Mouse (Mus musculus): ENCODE results near the gene Apbb2. TPM values are rescaled to one million over a fixed set of nuclear protein-coding genes. Genes with fewer than 3 reads are reported as not detected.

Apbb2 gene
- total RNA-seq (2021) = 10 to 100 TPM; 53.4 to 57.1 TPM

DNA sequence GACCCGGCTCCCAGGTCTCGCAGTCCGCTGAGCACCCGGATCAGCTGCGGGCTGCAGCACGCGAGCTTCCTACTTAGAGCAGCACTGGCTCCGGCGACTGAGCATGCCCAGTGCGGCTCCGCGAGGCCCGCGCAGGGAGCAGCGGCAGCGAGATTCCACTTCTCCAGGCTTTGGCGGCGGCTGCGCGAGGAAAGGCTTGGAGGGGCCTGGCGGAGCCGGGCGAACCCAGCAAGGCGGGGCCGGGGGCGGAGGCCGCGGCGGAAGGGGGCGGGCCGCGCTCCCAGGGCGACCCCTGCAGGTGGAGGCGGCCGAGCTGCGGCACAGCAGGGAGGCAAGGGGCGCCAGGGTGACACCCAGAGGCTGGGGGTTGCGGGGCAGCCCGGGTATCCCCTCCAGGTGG lies at the start of gene Apbb2:
Gene Apbb2, minus strand, starts transcription at position 188 of the 400 bp plus-strand sequence.
- peak; percentile 87 to 90 for DNase-seq (ENCODE audit: extremely low spot score in 1 of 2, low spot score in 1 of 2)

- DNase-seq (ENCODE audit: extremely low spot score in 1 of 2, low spot score in 1 of 2) = no peak
Observed at GRCm38 (mm10) chr5:66654220-66654619, 35.6 kb upstream of the Apbb2 start.

GRCm38 (mm10) chr5:66647504-66647903 lies 28.9 kb upstream of the Apbb2 start:
- DNase-seq (ENCODE audit: extremely low spot score in 1 of 2, low spot score in 1 of 2) = no peak

DNA sequence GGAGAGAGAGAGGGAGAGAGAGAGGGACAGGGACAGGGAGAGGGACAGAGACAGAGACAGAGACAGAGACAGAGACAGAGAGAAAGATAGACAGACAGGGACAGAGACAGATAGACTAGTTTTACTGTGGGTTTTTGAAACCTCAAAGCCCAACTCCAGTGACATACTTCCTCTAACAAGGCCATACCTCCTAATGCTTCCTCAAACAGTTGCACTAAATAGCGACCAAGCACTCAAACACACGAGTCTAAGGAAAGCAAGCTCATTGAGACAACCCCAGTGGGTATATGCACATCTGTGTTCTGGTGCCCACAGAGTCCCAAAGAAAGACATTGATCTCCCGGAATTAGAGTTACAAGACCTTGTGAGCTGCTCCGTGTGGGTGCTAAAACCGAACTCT lies 24.7 kb upstream of the Apbb2 start:
- no peak for DNase-seq (ENCODE audit: extremely low spot score in 1 of 2, low spot score in 1 of 2)

- no peak for DNase-seq (ENCODE audit: extremely low spot score in 1 of 2, low spot score in 1 of 2)
Observed at GRCm38 (mm10) chr5:66642156-66642555, 23.6 kb upstream of the Apbb2 start.

DNA sequence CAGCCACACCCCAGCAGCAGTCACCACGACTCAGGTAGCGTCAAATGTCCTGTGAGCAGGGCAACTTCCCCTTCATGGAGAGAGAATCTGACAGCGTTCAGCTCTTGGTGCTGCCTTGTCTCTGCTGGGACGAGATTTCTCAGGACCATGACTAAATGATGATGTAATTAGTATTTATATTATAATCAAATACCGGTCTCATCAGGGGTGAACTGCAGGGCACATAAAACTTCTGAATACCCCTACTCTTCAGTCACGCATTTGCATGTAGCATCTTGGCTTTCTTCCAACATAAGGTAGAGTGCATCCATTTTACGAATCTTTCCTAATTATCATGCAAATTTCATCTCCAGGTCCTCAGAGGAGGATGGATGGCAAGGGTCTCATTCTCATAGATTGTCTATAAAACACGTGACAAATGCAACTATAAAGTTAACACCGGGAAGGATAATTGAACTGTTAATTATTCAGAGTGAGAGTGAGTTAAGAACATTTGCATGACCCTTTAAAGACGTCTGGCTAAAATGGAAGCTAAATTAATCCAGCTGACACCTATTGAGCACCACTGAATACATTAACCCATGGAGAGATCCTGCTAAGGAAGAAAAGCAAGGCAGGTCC lies 17.0 kb upstream of the Apbb2 start:
- no peak for DNase-seq (ENCODE audit: extremely low spot score in 1 of 2, low spot score in 1 of 2)

DNA sequence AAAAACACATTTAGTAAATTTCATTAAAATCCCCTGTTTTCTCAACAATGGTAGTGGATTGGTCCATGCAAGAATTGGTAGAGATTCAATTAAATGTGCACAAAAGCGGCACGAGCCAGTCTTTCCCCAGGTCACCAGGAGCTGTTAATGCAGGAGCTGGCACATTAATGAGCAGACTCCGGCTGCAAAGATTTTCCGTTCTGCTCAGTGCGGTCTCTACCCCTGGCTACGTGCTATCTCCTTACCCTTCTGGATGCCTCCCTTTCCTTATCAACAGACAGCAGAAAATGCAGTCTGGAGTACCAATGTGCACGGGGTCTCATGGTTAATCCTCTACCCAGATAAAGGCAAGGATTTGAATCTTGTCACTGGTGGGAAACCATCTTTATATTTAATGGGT lies 9.2 kb upstream of the Apbb2 start:
- DNase-seq (ENCODE audit: extremely low spot score in 1 of 2, low spot score in 1 of 2) = no peak

- peak; percentile 70 to 73 for DNase-seq (ENCODE audit: extremely low spot score in 1 of 2, low spot score in 1 of 2)
Observed at GRCm38 (mm10) chr5:66620191-66620625, 1.6 kb upstream of the Apbb2 start.

- DNase-seq (ENCODE audit: extremely low spot score in 1 of 2, low spot score in 1 of 2) = no peak
Observed at GRCm38 (mm10) chr5:66619675-66620074, 1.1 kb upstream of the Apbb2 start.

DNA sequence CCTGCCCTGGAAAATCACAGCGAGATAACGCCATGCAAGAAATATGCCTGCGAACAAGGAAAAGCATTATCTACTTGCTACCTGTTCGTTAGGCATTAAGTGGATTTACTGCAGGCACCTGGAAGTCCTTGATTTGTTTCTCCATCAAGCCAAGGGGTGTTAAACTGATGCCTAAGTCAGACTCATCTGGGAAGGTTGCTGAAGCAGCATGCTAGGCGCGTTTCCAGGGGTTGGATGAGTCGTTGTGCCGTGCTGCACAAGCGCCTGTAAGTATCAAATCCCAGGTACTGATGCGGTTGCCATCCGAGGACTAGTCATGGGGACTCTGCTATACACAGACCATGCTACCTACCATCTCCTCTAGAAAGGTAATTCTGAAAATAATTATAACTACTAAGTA lies 611 bp upstream of the Apbb2 start:
- no peak for DNase-seq (ENCODE audit: extremely low spot score in 1 of 2, low spot score in 1 of 2)

DNA sequence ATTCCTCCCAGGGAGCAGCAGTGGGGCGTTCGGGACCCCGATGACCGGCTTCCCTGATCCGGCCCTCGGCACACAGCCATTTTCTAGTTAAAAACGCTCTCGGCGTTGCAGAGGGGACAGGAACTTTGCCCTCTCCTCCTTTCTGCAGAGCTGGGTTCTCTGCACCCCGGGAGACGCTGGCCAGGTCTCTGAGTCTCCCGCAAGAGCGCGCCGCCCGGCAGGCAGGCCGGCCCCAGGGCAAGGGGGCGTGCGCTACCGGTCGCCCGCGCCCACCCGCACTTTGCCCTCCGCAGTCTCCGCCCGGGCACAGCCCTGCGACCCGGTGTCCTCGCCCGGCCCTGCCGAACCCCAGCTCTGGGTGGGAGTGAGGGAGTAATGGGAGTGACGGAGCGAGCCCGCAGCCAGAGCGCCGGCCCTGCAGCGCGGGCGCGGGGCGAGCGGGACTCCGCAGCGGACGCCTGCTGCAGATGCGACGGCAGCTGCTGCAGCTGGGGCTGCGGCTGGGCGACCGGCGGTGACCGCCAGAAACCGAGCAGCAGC lies 593 bp downstream of the Apbb2 start:
- DNase-seq (ENCODE audit: extremely low spot score in 1 of 2, low spot score in 1 of 2) = peak; percentile 18 to 31

- DNase-seq (ENCODE audit: extremely low spot score in 1 of 2, low spot score in 1 of 2) = no peak
Observed at GRCm38 (mm10) chr5:66614940-66615339, 3.6 kb downstream of the Apbb2 start.

GRCm38 (mm10) chr5:66613725-66614124 lies 4.9 kb downstream of the Apbb2 start:
- no peak for DNase-seq (ENCODE audit: extremely low spot score in 1 of 2, low spot score in 1 of 2)

GRCm38 (mm10) chr5:66612964-66613363 lies 5.6 kb downstream of the Apbb2 start:
- DNase-seq (ENCODE audit: extremely low spot score in 1 of 2, low spot score in 1 of 2) = no peak

DNA sequence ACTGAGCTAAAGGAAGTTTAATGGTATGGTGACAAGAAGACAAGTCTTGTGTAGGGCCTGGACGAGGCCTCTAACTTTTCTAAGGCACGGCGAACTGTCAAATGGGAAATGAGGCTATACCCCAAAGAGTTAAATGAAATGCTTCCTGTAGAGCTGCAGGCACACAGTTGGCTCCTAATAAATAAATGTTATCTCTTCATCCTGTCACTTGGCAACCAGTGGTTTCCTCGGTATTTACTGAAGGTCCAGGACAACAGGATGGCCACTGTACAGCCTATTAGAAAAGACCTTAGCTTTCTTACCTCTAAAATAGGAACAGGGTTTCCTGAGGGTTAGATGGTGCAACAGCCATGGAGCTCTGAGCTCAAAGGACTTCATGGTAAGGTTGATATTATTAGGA lies 6.7 kb downstream of the Apbb2 start:
- no peak for DNase-seq (ENCODE audit: extremely low spot score in 1 of 2, low spot score in 1 of 2)

DNA sequence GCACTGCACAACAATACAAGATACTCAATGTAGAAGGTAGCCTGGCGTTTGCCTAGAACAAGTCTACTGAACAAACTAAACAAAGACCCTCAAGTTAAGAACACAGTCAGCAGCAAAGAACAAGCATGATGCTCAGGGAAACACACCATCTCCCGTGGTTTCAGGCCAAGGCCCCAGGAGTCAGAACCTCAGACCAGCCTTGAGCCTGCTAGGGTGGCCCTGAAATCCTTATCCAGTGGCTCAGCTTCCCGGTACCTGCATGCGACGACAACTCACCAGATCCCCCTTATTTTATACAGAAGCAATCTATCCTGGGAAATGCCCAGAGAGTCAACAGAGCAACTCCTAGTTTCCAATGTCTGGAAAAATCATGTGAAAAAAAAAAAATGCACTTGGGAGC lies 7.2 kb downstream of the Apbb2 start:
- DNase-seq (ENCODE audit: extremely low spot score in 1 of 2, low spot score in 1 of 2) = no peak

DNA sequence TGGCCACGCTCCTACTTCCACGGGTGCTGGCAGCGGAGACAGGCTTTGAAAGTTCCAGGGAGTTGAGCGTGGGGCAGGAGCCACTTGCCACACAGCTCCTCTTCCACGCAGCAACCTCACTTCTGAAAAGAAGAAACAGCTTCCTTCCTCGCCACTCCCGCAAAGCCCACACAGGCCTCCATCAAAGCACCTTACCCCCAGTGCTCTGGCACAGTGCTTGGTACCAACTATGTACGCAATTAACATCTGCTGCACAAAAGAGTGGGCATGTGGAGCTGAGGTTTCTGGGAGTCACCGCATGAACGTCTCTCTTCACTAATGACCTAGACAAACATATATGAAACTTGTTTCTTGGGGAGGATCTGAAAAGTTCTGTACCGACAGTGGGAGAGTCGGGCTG lies 8.3 kb downstream of the Apbb2 start:
- no peak for DNase-seq (ENCODE audit: extremely low spot score in 1 of 2, low spot score in 1 of 2)

DNA sequence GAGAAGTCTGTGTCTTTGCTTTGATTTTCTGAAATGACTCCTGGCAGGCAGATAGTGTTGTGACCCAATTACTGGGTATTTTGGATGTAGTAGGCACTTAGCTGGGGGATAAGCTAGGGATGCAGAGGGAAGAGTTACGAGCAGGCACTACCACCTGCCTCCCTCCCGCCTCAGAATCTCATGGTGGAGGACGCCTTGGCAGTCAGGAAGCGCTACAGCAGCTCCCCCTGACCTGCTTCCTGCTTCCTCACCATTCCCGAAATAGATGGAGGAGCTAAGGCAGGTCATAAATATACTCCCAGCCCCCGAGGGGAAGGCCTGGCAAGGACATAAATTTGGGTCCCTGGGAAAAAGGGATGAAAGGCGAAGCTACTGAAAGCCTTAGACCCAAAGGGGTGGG lies 9.3 kb downstream of the Apbb2 start:
- DNase-seq (ENCODE audit: extremely low spot score in 1 of 2, low spot score in 1 of 2) = no peak

DNA sequence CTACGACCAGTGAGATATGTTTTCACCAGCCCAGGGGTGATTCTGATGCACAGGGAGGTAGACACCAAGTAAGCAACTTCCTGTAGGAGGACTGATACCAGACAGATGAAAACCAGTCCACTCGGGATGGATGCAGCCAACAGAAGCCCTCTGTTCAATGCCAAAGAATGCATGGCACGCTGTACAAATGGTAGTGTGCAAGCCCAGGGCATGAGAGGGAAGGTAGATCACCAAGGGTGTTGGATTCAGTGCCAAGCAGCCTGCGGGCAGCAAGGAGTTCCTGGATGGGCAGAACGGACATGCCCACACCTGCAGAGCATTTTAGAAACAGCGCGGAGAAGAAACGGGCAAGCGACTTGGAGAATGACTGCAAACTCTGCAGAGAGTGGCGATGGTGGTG lies 10.8 kb downstream of the Apbb2 start:
- no peak for DNase-seq (ENCODE audit: extremely low spot score in 1 of 2, low spot score in 1 of 2)

DNA sequence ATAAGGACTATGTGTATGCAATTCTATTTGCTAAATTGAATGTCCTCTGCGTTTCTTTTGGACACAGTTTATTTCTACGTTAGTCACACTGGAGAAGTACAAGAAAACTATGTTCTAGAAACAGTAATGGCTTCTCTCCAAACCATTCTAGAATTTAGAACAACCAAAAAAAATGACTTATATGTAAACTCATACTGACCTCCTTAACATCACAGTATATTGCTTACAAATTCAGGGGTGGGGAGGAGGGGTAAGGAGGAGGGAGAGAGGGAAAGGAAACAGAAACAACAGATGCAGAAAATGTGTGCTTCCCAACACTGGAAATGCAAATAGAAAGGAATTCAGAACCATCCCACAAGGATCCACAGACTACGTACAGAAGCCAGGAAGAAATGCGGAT lies 11.4 kb downstream of the Apbb2 start:
- DNase-seq (ENCODE audit: extremely low spot score in 1 of 2, low spot score in 1 of 2) = no peak

GRCm38 (mm10) chr5:66605636-66606035 lies 12.9 kb downstream of the Apbb2 start:
- no peak for DNase-seq (ENCODE audit: extremely low spot score in 1 of 2, low spot score in 1 of 2)

GRCm38 (mm10) chr5:66604423-66604822 lies 14.2 kb downstream of the Apbb2 start:
- no peak for DNase-seq (ENCODE audit: extremely low spot score in 1 of 2, low spot score in 1 of 2)

GRCm38 (mm10) chr5:66603746-66604145 lies 14.8 kb downstream of the Apbb2 start:
- no peak for DNase-seq (ENCODE audit: extremely low spot score in 1 of 2, low spot score in 1 of 2)

All from layer of hippocampus, postnatal 25 days (tissue).